Mouse (Mus musculus): ENCODE results near the gene Gm3625.

DNA sequence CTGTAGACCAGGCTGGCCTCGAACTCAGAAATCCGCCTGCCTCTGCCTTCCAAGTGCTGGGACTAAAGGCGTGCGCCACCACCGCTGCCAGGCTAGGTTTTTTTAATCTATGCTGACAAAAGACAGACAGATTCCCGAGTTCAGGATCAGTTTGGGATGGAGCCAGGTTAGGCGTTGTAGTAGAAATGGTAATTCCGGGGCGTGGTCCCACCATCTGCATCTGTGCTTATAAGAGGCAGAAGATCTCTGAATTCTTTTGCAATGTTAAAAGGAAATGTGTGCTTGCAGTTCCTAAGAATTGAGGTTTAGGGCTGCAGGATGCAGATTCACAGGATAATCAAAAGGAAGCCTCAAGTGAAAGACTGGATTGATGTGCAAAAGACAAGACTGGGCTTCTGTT, 35.8 kb downstream of the Gm3625 start:
- TF ChIP-seq CTCF (IDR thresholded peaks at IDR 0.05; ENCODE audit: borderline replicate concordance, control insufficient read depth, extremely low read depth, insufficient read depth, low read length, poor library complexity) (no peak), POLR2A (IDR thresholded peaks at IDR 0.05; ENCODE audit: control insufficient read depth, extremely low read depth, insufficient read depth, low read length, poor library complexity) (no peak)

All from thymus, adult 2 months (tissue).